Mouse (Mus musculus): ENCODE results near the gene Usp17lc.
"Not testable (repeated sequence)": the region's sequence is repeated elsewhere in the genome, so short reads cannot be mapped to it uniquely, and the experiment has no call there.

The Usp17lc gene

DNA sequence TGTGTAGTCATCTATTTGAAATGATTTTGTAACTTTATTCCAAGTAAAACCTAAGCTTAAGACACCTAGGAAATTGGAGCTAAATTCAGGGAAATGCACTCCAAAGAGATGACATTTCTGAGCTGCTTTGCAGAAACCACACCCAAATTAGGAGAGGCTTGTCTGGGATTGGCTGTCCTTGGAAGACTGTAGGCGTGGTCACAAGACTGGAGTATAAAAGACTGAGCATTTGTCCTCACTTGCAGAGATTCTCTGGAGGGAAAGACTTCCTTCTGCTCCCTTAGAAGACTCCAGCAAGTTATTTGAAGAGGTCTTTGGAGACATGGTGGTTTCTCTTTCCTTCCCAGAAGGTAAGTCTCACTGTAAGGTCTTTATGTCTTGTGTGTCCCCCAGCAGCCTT lies at the start of gene Usp17lc:
TSS of gene Usp17lc (plus strand) at position 301 of the 400 bp plus-strand sequence.
- not testable (repeated sequence) for DNase-seq

DNA sequence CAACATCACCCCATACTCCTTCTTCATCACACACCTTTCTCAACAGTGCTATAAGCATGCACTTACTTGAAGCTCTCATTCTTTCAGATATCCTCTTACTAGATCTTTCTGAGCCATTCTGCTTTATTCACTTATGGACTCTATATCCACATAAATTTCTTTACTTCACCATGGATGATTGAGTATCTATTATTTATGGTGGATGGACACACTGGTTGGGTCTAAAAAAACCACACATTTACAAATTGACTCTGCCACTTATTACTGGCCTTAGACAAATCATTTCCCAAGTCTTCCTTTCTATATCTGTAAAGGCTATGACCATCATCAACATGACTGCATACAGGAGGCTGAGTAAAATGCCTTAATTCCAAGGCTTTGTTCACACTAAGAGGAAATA lies 28.8 kb upstream of the Usp17lc start, which contains the start of gene Olfr603:
TSS of gene Olfr603 (minus strand) at position 101 of the 400 bp plus-strand sequence.
- DNase-seq, result no peak

DNA sequence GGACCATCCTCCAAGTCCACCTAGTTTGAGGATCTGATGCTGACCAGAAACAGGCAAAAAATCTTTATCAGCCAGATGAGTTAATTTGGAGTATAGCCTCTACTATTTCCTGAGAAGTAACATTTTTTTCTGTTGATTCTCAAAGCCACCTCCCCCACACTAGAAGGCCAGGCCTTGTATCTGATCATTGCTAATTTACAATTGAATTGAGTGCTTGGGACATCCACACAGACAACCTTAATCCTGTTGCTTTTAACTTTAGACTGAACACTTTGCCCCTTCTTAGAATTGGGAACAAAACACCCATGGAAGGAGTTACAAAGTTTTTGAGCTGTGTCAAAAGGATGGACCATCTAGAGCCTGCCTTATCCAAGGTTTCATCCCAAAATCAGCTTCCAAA lies 17.1 kb upstream of the Usp17lc start:
- no peak for DNase-seq

DNA sequence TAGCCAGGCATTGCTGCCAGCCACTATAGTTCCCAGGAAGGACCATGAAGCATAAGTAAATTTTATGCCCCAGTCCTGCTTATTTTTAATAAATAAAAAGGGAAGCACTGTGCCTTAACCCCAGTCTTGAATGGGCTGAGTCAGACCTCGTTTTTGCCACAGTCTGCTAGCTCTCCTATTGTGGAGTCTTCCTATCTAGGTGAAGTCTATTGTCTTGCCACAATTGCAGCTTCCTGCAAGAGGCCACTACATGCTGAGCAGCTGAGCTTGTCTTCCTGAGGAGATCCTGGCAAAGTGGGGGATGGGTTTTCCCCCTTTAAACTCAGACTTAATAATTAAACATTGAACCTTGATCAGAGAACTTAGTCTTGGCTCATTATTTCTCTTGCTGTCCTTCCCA lies 15.9 kb upstream of the Usp17lc start:
- no peak for DNase-seq

DNA sequence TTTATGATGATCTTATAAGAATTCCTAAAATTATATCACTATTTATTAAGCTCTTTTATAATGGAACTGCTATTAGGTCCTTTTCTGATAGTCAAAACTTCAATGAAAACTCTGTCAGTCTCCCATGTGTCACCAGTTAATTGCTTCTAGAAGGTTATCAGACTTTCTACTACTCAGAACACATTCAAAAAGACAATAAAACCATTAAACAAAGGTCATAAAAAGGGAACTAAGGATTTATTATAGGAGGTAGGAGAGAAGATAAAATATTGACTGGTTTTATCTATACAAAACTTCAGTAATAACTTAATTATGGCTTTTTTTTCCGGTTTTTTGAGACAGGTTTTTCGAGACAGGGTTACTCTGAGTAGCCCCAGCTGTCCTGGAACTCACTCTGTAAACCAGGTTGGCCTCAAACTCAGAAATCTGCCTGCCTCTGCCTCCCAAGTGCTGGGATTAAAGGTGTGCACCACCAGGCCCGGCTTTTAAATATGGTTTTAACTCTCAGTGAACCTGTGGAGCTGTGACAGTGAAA lies 8.3 kb upstream of the Usp17lc start:
- DNase-seq, result not testable (repeated sequence)

DNA sequence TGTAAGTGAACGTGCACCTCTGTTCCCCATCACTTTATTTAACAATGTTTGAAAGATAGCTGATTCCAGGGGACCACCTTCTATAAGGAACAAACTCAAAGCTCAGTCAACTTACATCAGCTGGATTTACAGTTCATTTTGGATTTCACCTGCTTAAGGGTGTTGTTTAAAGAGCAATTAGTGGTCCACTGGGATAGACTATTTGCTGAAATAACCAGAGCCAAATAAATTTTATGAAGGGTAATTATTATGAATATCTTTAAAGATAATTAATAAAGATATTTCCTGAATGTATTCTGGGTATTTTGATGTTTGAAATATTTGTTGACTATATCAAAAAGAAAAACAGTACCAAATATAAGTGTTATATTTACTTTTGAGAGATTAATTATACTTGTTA lies 30.5 kb downstream of the Usp17lc start, which contains the start of gene Olfr605:
TSS of gene Olfr605 (minus strand) at position 101 of the 400 bp plus-strand sequence.
- DNase-seq, result no peak

DNA sequence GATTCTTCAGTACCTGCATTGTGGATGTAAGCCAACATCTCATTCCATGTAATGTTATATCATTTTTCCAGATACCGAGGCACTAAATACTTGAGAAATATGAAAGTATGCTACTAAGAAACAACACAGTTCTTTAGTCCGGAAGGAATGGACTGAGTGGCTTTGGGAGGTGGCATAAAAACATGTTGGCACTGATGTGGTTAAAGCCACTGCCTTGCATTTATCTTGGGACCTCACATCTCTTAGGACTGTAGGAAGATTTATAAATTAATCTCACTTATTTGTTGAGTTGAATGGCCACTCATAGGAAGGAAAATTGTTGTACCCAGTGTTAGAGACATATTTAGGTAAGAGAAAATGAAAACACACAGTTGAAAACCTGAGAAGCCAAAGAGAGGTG lies 33.9 kb downstream of the Usp17lc start, which contains the start of gene Olfr606:
TSS of gene Olfr606 (plus strand) at position 301 of the 400 bp plus-strand sequence.
- DNase-seq, result no peak

DNA sequence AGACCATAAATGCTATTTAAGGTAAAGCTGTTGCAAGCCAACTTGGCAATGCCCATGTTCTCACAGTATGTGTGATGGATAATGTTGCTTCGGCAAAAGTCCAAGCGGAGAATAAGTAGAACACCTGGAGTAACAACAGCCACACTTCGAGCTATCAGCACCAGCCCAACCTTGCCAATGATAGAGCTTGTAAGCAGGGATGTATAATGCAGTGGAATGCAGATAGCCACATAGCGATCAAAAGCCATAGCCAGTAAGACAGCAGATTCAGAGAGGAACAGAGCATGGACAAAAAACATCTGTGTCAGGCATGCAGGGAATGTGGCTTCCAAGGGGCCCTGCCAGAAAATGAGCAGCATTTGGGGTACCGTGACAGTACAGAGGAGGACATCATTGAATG lies 45.7 kb downstream of the Usp17lc start:
- DNase-seq, result no peak
